Mouse (Mus musculus): ENCODE measurements at regions not wholly inside any gene's neighbourhood (a gene's known extent, or its start where the extent isn't known, plus 50 kb on each side); places are given as distances from the start of the nearest gene placed in this dataset.

GRCm38 (mm10) chr10:116713456-116713855 lies 132.1 kb upstream of the Cnot2 start:
- Histone ChIP-seq H3K9me3 (ENCODE audit: control insufficient read depth, low read length) (0 out of 2 replicates have a peak, but pooled peaks cover 6% of the 10 kb centered on the region), H3K4me2 (replicated peaks; ENCODE audit: low read depth, low read length, severe bottlenecking) (no peak overlapping the region), H3K27ac (replicated peaks; ENCODE audit: low read depth, low read length) (no peak overlapping the region), H3K4me3 (replicated peaks; ENCODE audit: low read length) (no peak overlapping the region), H3K4me1 (ENCODE audit: control insufficient read depth, insufficient read depth, low read length) (no peaks in the 10 kb centered on the region), H3K9ac (ENCODE audit: low read depth, low read length, severe bottlenecking) (no peak overlapping the region), H3K27me3 (ENCODE audit: control insufficient read depth, insufficient read depth, low read length) (no peaks in the 10 kb centered on the region), H3K36me3 (ENCODE audit: control insufficient read depth, insufficient read depth, low read length) (no peaks in the 10 kb centered on the region)
- ATAC-seq (ENCODE audit: low FRiP score, low read depth): no peak
- 58% methylated on average over 11 of the region's 11 CpGs for WGBS
- no peak for DNase-seq (ENCODE audit: low spot score)
- TF ChIP-seq POLR2A (IDR thresholded peaks at IDR 0.05; ENCODE audit: borderline replicate concordance, extremely low read depth, insufficient read depth, insufficient read length): no peak

GRCm38 (mm10) chr10:116707025-116707424 lies 125.7 kb upstream of the Cnot2 start:
- no peaks in the 10 kb centered on the region for H3K4me1 ChIP-seq (ENCODE audit: control insufficient read depth, insufficient read depth, low read length)
- 72% methylated on average over 6 of the region's 6 CpGs for WGBS
- H3K36me3 ChIP-seq (ENCODE audit: control insufficient read depth, insufficient read depth, low read length): no peaks in the 10 kb centered on the region
- H3K27ac ChIP-seq (replicated peaks; ENCODE audit: low read depth, low read length): no peak overlapping the region
- no peak overlapping the region for H3K4me3 ChIP-seq (replicated peaks; ENCODE audit: low read length)
- DNase-seq (ENCODE audit: low spot score) (no peak), ATAC-seq (ENCODE audit: low FRiP score, low read depth) (no peak)
- no peaks in the 10 kb centered on the region for H3K27me3 ChIP-seq (ENCODE audit: control insufficient read depth, insufficient read depth, low read length)
- H3K4me2 ChIP-seq (replicated peaks; ENCODE audit: low read depth, low read length, severe bottlenecking): no peak overlapping the region
- no peak overlapping the region for H3K9ac ChIP-seq (ENCODE audit: low read depth, low read length, severe bottlenecking)
- H3K9me3 ChIP-seq (ENCODE audit: control insufficient read depth, low read length): no peaks in the 10 kb centered on the region
- TF ChIP-seq POLR2A (IDR thresholded peaks at IDR 0.05; ENCODE audit: borderline replicate concordance, extremely low read depth, insufficient read depth, insufficient read length): no peak

GRCm38 (mm10) chr10:116701281-116701680 lies 120.0 kb upstream of the Cnot2 start:
- DNase-seq (ENCODE audit: low spot score) (no peak), ATAC-seq (ENCODE audit: low FRiP score, low read depth) (no peak)
- Histone ChIP-seq H3K4me3 (replicated peaks; ENCODE audit: low read length) (no peak overlapping the region), H3K36me3 (ENCODE audit: control insufficient read depth, insufficient read depth, low read length) (no peaks in the 10 kb centered on the region), H3K27me3 (ENCODE audit: control insufficient read depth, insufficient read depth, low read length) (no peaks in the 10 kb centered on the region), H3K4me1 (ENCODE audit: control insufficient read depth, insufficient read depth, low read length) (peaks cover 13% of the 10 kb centered on the region), H3K9ac (ENCODE audit: low read depth, low read length, severe bottlenecking) (no peak overlapping the region), H3K27ac (replicated peaks; ENCODE audit: low read depth, low read length) (no peak overlapping the region), H3K4me2 (replicated peaks; ENCODE audit: low read depth, low read length, severe bottlenecking) (no peak overlapping the region), H3K9me3 (ENCODE audit: control insufficient read depth, low read length) (no peaks in the 10 kb centered on the region)
- WGBS: 79% methylated on average over 5 of the region's 5 CpGs
- no peak for TF ChIP-seq POLR2A (IDR thresholded peaks at IDR 0.05; ENCODE audit: borderline replicate concordance, extremely low read depth, insufficient read depth, insufficient read length)

- no peaks in the 10 kb centered on the region for H3K36me3 ChIP-seq (ENCODE audit: control insufficient read depth, insufficient read depth, low read length)
- DNase-seq (ENCODE audit: low spot score) (no peak), ATAC-seq (ENCODE audit: low FRiP score, low read depth) (no peak)
- no peak for TF ChIP-seq POLR2A (IDR thresholded peaks at IDR 0.05; ENCODE audit: borderline replicate concordance, extremely low read depth, insufficient read depth, insufficient read length)
- H3K27me3 ChIP-seq (ENCODE audit: control insufficient read depth, insufficient read depth, low read length): no peaks in the 10 kb centered on the region
- no peak overlapping the region for H3K27ac ChIP-seq (replicated peaks; ENCODE audit: low read depth, low read length)
- WGBS: 37% methylated on average over 8 of the region's 8 CpGs
- H3K4me3 ChIP-seq (replicated peaks; ENCODE audit: low read length): no peak overlapping the region
- H3K4me2 ChIP-seq (replicated peaks; ENCODE audit: low read depth, low read length, severe bottlenecking): no peak overlapping the region
- peaks cover 13% of the 10 kb centered on the region for H3K4me1 ChIP-seq (ENCODE audit: control insufficient read depth, insufficient read depth, low read length)
- no peak overlapping the region for H3K9ac ChIP-seq (ENCODE audit: low read depth, low read length, severe bottlenecking)
- no peaks in the 10 kb centered on the region for H3K9me3 ChIP-seq (ENCODE audit: control insufficient read depth, low read length)
Measured at GRCm38 (mm10) chr10:116699711-116700110, 118.4 kb upstream of the Cnot2 start.

- H3K4me3 ChIP-seq (replicated peaks; ENCODE audit: low read length): no peak overlapping the region
Measured at GRCm38 (mm10) chr10:116697628-116698316, 116.5 kb upstream of the Cnot2 start.

More at GRCm38 (mm10) chr10:116697628-116698316, 116.5 kb upstream of the Cnot2 start:
- Histone ChIP-seq H3K4me2 (replicated peaks; ENCODE audit: low read depth, low read length, severe bottlenecking) (peak overlapping the region; percentile 6; the same call in 1 of the 2 replicates), H3K36me3 (ENCODE audit: control insufficient read depth, insufficient read depth, low read length) (no peaks in the 10 kb centered on the region), H3K27ac (replicated peaks; ENCODE audit: low read depth, low read length) (no peak overlapping the region), H3K27me3 (ENCODE audit: control insufficient read depth, insufficient read depth, low read length) (no peaks in the 10 kb centered on the region), H3K9ac (ENCODE audit: low read depth, low read length, severe bottlenecking) (no peak overlapping the region), H3K9me3 (ENCODE audit: control insufficient read depth, low read length) (no peaks in the 10 kb centered on the region), H3K4me1 (ENCODE audit: control insufficient read depth, insufficient read depth, low read length) (peaks cover 13% of the 10 kb centered on the region)
- 14% methylated on average over 14 of the region's 14 CpGs for WGBS
- DNase-seq (ENCODE audit: low spot score): no peak
- ATAC-seq (ENCODE audit: low FRiP score, low read depth): peak; percentile 57; the same call in 1 of the 2 replicates
- TF ChIP-seq POLR2A (IDR thresholded peaks at IDR 0.05; ENCODE audit: borderline replicate concordance, extremely low read depth, insufficient read depth, insufficient read length): no peak
